Mouse (Mus musculus): ENCODE results near the gene Gm45713. TPM values are rescaled to one million over a fixed set of nuclear protein-coding genes. Genes with fewer than 3 reads are reported as not detected.

Gene Gm45713
- polyA plus RNA-seq, 1 experiment from 2014 or later: 0.61 TPM

DNA sequence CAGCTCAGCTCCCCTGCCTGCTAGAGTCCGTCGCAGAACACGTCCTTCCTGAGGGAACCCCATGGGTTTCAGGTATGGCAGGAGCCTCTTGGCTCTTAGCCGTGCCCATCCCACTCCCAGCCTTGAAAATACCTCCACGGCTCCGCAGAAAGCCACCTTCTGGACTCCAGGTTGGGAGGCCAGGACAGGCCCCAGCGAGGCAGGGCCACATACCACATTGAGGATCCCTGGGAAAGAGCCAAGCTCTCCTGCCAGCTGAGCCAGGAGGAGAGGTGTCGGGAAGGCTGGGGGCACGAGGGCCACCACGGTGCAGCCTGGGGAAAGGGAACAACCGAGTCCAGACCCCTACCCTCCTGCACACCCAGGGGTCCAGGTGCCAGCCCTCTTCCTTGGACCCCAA, 11.2 kb upstream of the Gm45713 start:
- H3K36me3 ChIP-seq (ENCODE audit: control insufficient read depth, insufficient read depth, low read length): peaks cover 43% of the 10 kb centered on the region
- DNase-seq (ENCODE audit: low spot score) (no peak), ATAC-seq (ENCODE audit: low read depth) (no peak)
- H3K9me3 ChIP-seq (ENCODE audit: control insufficient read depth, low read length): no peaks in the 10 kb centered on the region
- H3K27ac ChIP-seq (replicated peaks; ENCODE audit: low read depth, low read length): no peak overlapping the region
- no peaks in the 10 kb centered on the region for H3K27me3 ChIP-seq (replicated peaks; ENCODE audit: control insufficient read depth, insufficient read depth, low read length)
- no peak overlapping the region for H3K4me2 ChIP-seq (ENCODE audit: low read depth, low read length)
- WGBS: 88% methylated on average over 11 of the region's 11 CpGs
- H3K9ac ChIP-seq (ENCODE audit: low read depth, low read length): no peak overlapping the region
- no peak overlapping the region for H3K4me3 ChIP-seq (ENCODE audit: low read depth, low read length)
- H3K4me1 ChIP-seq (ENCODE audit: control insufficient read depth, insufficient read depth, low read length): no peaks in the 10 kb centered on the region

DNA sequence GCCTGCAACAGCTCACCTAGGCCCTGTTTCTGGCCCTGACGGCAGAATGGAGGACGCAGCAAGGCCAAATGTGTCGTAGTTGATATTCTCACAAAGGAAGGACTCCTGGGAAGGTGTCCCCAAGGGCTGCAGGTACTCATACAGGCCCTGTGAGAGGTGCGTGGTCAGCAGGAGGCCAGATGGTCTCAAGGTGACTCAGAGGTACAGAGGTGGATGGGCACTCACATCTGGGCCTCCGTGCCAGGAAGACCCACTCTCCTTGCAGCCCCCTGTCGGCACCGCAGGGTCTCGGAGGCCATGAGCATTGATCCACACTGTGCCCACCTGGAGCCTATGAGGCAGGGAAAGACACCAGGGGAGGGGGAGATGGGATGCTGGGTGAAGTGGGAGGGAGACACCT, 9.4 kb upstream of the Gm45713 start:
- H3K4me1 ChIP-seq (ENCODE audit: control insufficient read depth, insufficient read depth, low read length): no peaks in the 10 kb centered on the region
- DNase-seq (ENCODE audit: low spot score) (no peak), ATAC-seq (ENCODE audit: low read depth) (no peak)
- no peak overlapping the region for H3K9ac ChIP-seq (ENCODE audit: low read depth, low read length)
- H3K4me3 ChIP-seq (ENCODE audit: low read depth, low read length): no peak overlapping the region
- no peak overlapping the region for H3K27ac ChIP-seq (replicated peaks; ENCODE audit: low read depth, low read length)
- no peak overlapping the region for H3K4me2 ChIP-seq (ENCODE audit: low read depth, low read length)
- H3K9me3 ChIP-seq (ENCODE audit: control insufficient read depth, low read length): no peaks in the 10 kb centered on the region
- 97% methylated on average over 8 of the region's 8 CpGs for WGBS
- no peaks in the 10 kb centered on the region for H3K27me3 ChIP-seq (replicated peaks; ENCODE audit: control insufficient read depth, insufficient read depth, low read length)
- peaks cover 43% of the 10 kb centered on the region for H3K36me3 ChIP-seq (ENCODE audit: control insufficient read depth, insufficient read depth, low read length)

- Histone ChIP-seq H3K27ac (replicated peaks; ENCODE audit: low read depth, low read length) (no peak overlapping the region), H3K4me3 (ENCODE audit: low read depth, low read length) (no peak overlapping the region), H3K9me3 (ENCODE audit: control insufficient read depth, low read length) (no peaks in the 10 kb centered on the region), H3K4me2 (ENCODE audit: low read depth, low read length) (no peak overlapping the region), H3K9ac (ENCODE audit: low read depth, low read length) (no peak overlapping the region), H3K36me3 (ENCODE audit: control insufficient read depth, insufficient read depth, low read length) (peaks cover 43% of the 10 kb centered on the region), H3K27me3 (replicated peaks; ENCODE audit: control insufficient read depth, insufficient read depth, low read length) (no peaks in the 10 kb centered on the region), H3K4me1 (ENCODE audit: control insufficient read depth, insufficient read depth, low read length) (no peaks in the 10 kb centered on the region)
- no peak for ATAC-seq (ENCODE audit: low read depth)
- WGBS: 83% methylated on average over 13 of the region's 13 CpGs
- DNase-seq (ENCODE audit: low spot score): no peak
Observed at GRCm38 (mm10) chr7:45144368-45145174, 8.5 kb upstream of the Gm45713 start.

GRCm38 (mm10) chr7:45141914-45142313, 5.9 kb upstream of the Gm45713 start:
- peaks cover 35% of the 10 kb centered on the region for H3K36me3 ChIP-seq (ENCODE audit: control insufficient read depth, insufficient read depth, low read length)
- H3K27me3 ChIP-seq (replicated peaks; ENCODE audit: control insufficient read depth, insufficient read depth, low read length): no peaks in the 10 kb centered on the region
- 87% methylated on average over 5 of the region's 5 CpGs for WGBS
- H3K4me3 ChIP-seq (ENCODE audit: low read depth, low read length): no peak overlapping the region
- no peak for DNase-seq (ENCODE audit: low spot score)
- H3K9ac ChIP-seq (ENCODE audit: low read depth, low read length): no peak overlapping the region
- no peak overlapping the region for H3K27ac ChIP-seq (replicated peaks; ENCODE audit: low read depth, low read length)
- no peaks in the 10 kb centered on the region for H3K9me3 ChIP-seq (ENCODE audit: control insufficient read depth, low read length)
- H3K4me2 ChIP-seq (ENCODE audit: low read depth, low read length): no peak overlapping the region
- ATAC-seq (ENCODE audit: low read depth): no peak
- no peaks in the 10 kb centered on the region for H3K4me1 ChIP-seq (ENCODE audit: control insufficient read depth, insufficient read depth, low read length)

DNA sequence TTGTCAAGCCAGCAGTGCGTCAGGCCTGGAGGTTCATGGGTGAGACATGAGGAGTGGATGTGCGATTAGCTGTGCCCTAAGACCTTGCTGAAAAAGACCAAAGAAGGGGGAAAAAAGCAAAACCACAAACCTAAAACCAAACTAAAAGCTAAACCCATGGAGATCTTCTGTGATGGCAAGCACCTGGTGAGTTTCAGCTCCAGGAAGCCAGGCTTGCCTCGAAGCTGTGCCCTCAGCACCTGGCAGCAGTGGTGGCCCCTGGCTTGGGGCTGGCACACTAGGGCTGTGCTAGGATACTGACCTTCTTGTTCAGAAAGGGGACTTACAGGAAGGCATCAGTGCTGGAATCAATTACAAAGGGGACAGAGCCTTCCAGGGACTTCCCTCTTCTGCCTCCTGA, 5.3 kb upstream of the Gm45713 start:
- Histone ChIP-seq H3K27me3 (replicated peaks; ENCODE audit: control insufficient read depth, insufficient read depth, low read length) (no peaks in the 10 kb centered on the region), H3K4me1 (ENCODE audit: control insufficient read depth, insufficient read depth, low read length) (no peaks in the 10 kb centered on the region), H3K36me3 (ENCODE audit: control insufficient read depth, insufficient read depth, low read length) (peaks cover 33% of the 10 kb centered on the region), H3K9me3 (ENCODE audit: control insufficient read depth, low read length) (no peaks in the 10 kb centered on the region), H3K27ac (replicated peaks; ENCODE audit: low read depth, low read length) (no peak overlapping the region), H3K9ac (ENCODE audit: low read depth, low read length) (no peak overlapping the region), H3K4me2 (ENCODE audit: low read depth, low read length) (no peak overlapping the region), H3K4me3 (ENCODE audit: low read depth, low read length) (no peak overlapping the region)
- WGBS: 88% methylated on average over 3 of the region's 3 CpGs
- DNase-seq (ENCODE audit: low spot score) (no peak), ATAC-seq (ENCODE audit: low read depth) (no peak)

GRCm38 (mm10) chr7:45139904-45140723, 4.1 kb upstream of the Gm45713 start:
- Histone ChIP-seq H3K9ac (ENCODE audit: low read depth, low read length) (no peak overlapping the region), H3K4me1 (ENCODE audit: control insufficient read depth, insufficient read depth, low read length) (peaks cover 4% of the 10 kb centered on the region; the same call in 1 of the 2 replicates), H3K27me3 (replicated peaks; ENCODE audit: control insufficient read depth, insufficient read depth, low read length) (no peaks in the 10 kb centered on the region), H3K4me2 (ENCODE audit: low read depth, low read length) (no peak overlapping the region), H3K4me3 (ENCODE audit: low read depth, low read length) (no peak overlapping the region), H3K9me3 (ENCODE audit: control insufficient read depth, low read length) (no peaks in the 10 kb centered on the region), H3K36me3 (ENCODE audit: control insufficient read depth, insufficient read depth, low read length) (peaks cover 26% of the 10 kb centered on the region), H3K27ac (replicated peaks; ENCODE audit: low read depth, low read length) (no peak overlapping the region)
- 74% methylated on average over 8 of the region's 8 CpGs for WGBS
- no peak for ATAC-seq (ENCODE audit: low read depth)
- DNase-seq (ENCODE audit: low spot score): no peak

DNA sequence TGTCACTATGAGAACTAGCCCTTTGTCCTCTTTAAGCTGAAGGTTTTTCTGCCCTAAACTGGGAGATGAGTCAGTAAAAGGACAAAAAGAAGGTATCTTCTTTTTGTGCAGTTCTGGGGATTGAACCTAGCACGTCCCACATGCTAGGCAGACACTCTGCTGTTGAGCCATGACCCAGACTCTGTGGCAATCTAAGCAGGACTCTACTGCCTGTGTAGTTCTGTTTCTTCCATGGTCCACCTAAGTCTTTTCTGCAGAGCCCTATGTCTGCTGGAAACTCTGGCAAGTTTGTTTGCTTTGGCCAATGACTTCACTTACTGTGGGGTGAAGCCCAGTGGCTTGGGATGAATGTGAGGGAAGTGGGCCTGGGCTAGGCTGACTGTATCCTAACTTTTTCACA, 2.4 kb upstream of the Gm45713 start:
- H3K9me3 ChIP-seq (ENCODE audit: control insufficient read depth, low read length): no peaks in the 10 kb centered on the region
- peaks cover 4% of the 10 kb centered on the region; the same call in 1 of the 2 replicates for H3K4me1 ChIP-seq (ENCODE audit: control insufficient read depth, insufficient read depth, low read length)
- no peak for DNase-seq (ENCODE audit: low spot score)
- H3K9ac ChIP-seq (ENCODE audit: low read depth, low read length): no peak overlapping the region
- H3K36me3 ChIP-seq (ENCODE audit: control insufficient read depth, insufficient read depth, low read length): peaks cover 10% of the 10 kb centered on the region; the same call in 1 of the 2 replicates
- no peak overlapping the region for H3K4me2 ChIP-seq (ENCODE audit: low read depth, low read length)
- H3K4me3 ChIP-seq (ENCODE audit: low read depth, low read length): no peak overlapping the region
- no peak for ATAC-seq (ENCODE audit: low read depth)
- no peak overlapping the region for H3K27ac ChIP-seq (replicated peaks; ENCODE audit: low read depth, low read length)
- WGBS: 94% methylated on average over 1 of the region's 1 CpGs
- H3K27me3 ChIP-seq (replicated peaks; ENCODE audit: control insufficient read depth, insufficient read depth, low read length): no peaks in the 10 kb centered on the region

GRCm38 (mm10) chr7:45137171-45138006, 1.4 kb upstream of the Gm45713 start:
- WGBS: 73% methylated on average over 12 of the region's 12 CpGs
- Histone ChIP-seq H3K4me1 (ENCODE audit: control insufficient read depth, insufficient read depth, low read length) (peaks cover 4% of the 10 kb centered on the region; the same call in 1 of the 2 replicates), H3K4me3 (ENCODE audit: low read depth, low read length) (no peak overlapping the region)

More at GRCm38 (mm10) chr7:45137171-45138006, 1.4 kb upstream of the Gm45713 start:
- Histone ChIP-seq H3K36me3 (ENCODE audit: control insufficient read depth, insufficient read depth, low read length) (peaks cover under 1% of the 10 kb centered on the region; the same call in 1 of the 2 replicates), H3K4me2 (ENCODE audit: low read depth, low read length) (no peak overlapping the region), H3K9me3 (ENCODE audit: control insufficient read depth, low read length) (no peaks in the 10 kb centered on the region), H3K27ac (replicated peaks; ENCODE audit: low read depth, low read length) (no peak overlapping the region), H3K27me3 (replicated peaks; ENCODE audit: control insufficient read depth, insufficient read depth, low read length) (no peaks in the 10 kb centered on the region), H3K9ac (ENCODE audit: low read depth, low read length) (no peak overlapping the region)
- ATAC-seq (ENCODE audit: low read depth) (no peak), DNase-seq (ENCODE audit: low spot score) (no peak)

Data from embryonic facial prominence, embryonic 14.5 days (tissue).